ENCODE assay signal across 8 mouse cellular contexts in genomic region chr6:125232045-125232437, GRCm38 (mm10). TPM values are rescaled to one million over a fixed set of nuclear protein-coding genes. Genes with fewer than 3 reads are reported as not detected.
A peak's percentile ranks its signal among the peaks of the same experiment; 100 is the strongest.
DNase-seq lines count a peak whose midpoint lies in the region; ATAC-seq and TF ChIP-seq lines count a peak whose summit lies in the region.

No protein-coding gene starts in this region.

- peak; percentile 7 for ATAC-seq in inflammation-experienced regulatory T-cells, adult 6 months
- no peak for ATAC-seq in midbrain, embryonic 12.5 days (ENCODE audit: low FRiP score, low read depth)

- DNase-seq in kidney, postnatal 10 days: peak; percentile 22
- no peak for DNase-seq in kidney, adult 18-20 months
- DNase-seq in urinary bladder, postnatal 10 days (ENCODE audit: low spot score): no peak
- no peak for DNase-seq in left cerebral cortex, postnatal 4 days
- DNase-seq in layer of hippocampus, postnatal 25 days (ENCODE audit: extremely low spot score in 1 of 2, low spot score in 1 of 2): no peak

- TF ChIP-seq CTCF in cortical plate, adult 2 months (IDR thresholded peaks at IDR 0.05; ENCODE audit: extremely low read depth, insufficient read depth, low read length): no peak

- intact Hi-C loops in left cerebral cortex, postnatal 4 days (cut with DNase I): no loop called here

- TF ChIP-seq POLR2A in cortical plate, adult 2 months (IDR thresholded peaks at IDR 0.05; ENCODE audit: extremely low read depth, insufficient read depth, low read length): no peak

- peak overlapping the region; percentile 79 for H3K4me2 ChIP-seq in midbrain, embryonic 12.5 days (replicated peaks)

- peak overlapping the region; percentile 65 for H3K9ac ChIP-seq in midbrain, embryonic 12.5 days (replicated peaks)

- no peaks in the 10 kb centered on the region for H3K36me3 ChIP-seq in midbrain, embryonic 12.5 days

- 59% methylated on average over 4 of the region's 4 CpGs for WGBS in midbrain, embryonic 12.5 days

- no peaks in the 10 kb centered on the region for H3K9me3 ChIP-seq in midbrain, embryonic 12.5 days

- peak overlapping the region; percentile 57 for H3K4me3 ChIP-seq in cortical plate, adult 2 months (ENCODE audit: insufficient read depth, low read length)
- peak overlapping the region; percentile 43 for H3K4me3 ChIP-seq in midbrain, embryonic 12.5 days

- H3K27ac ChIP-seq in cortical plate, adult 2 months (ENCODE audit: insufficient read depth, low read length): peak overlapping the region; percentile 44; the same call in 1 of the 2 replicates
- H3K27ac ChIP-seq in midbrain, embryonic 12.5 days (replicated peaks): 0 out of 2 replicates have a peak overlapping the region, but pooled peaks have one; percentile 42

- H3K4me1 ChIP-seq in cortical plate, adult 2 months (ENCODE audit: control insufficient read depth, insufficient read depth, low read length): no peaks in the 10 kb centered on the region
- H3K4me1 ChIP-seq in midbrain, embryonic 12.5 days: peaks cover 21% of the 10 kb centered on the region

- H3K27me3 ChIP-seq in midbrain, embryonic 12.5 days: no peaks in the 10 kb centered on the region

RNA-seq across cellular contexts. Expression of gene Tapbpl, which starts 0.4 kb away (rescaled TPM):
- 6.4 and 6.7 TPM in 2 replicates for polyA plus RNA-seq in cortical plate, adult 2 months (2012; rRNA removed)
- 10 to 100 TPM; 79.6 to 89.3 (median 88.6) TPM for polyA plus RNA-seq in inflammation-experienced regulatory T-cells, adult 6 months (2017; shearing (Covaris generic))
- polyA plus RNA-seq in midbrain, embryonic 12.5 days (2016; fragmentation: Nextera tagmentation; extraction: Ambion mirVana): 1.9 and 2.5 TPM in 2 replicates
- 1 to 10 TPM; 1.7 to 1.9 TPM for total RNA-seq in left cerebral cortex, postnatal 4 days (2021)
- total RNA-seq in layer of hippocampus, postnatal 25 days (2021): 1 to 10 TPM; 2.5 to 3.3 TPM

RNA-seq across cellular contexts. Expression of gene Cd27, which starts 4.8 kb away (rescaled TPM):
- 0.06 TPM in 1 of 2 replicates, not detected in the other for polyA plus RNA-seq in cortical plate, adult 2 months (2012; rRNA removed)
- polyA plus RNA-seq in inflammation-experienced regulatory T-cells, adult 6 months (2017; shearing (Covaris generic)): 100 to 1,000 TPM; 258 to 621 (median 560) TPM
- 1.3 and 2.5 TPM in 2 replicates for polyA plus RNA-seq in midbrain, embryonic 12.5 days (2016; fragmentation: Nextera tagmentation; extraction: Ambion mirVana)
- total RNA-seq in left cerebral cortex, postnatal 4 days (2021): not detected
- total RNA-seq in layer of hippocampus, postnatal 25 days (2021): not detected

RNA-seq across cellular contexts. Expression of gene Vamp1, which starts 16.7 kb away (rescaled TPM):
- 169 and 175 TPM in 2 replicates for polyA plus RNA-seq in cortical plate, adult 2 months (2012; rRNA removed)
- polyA plus RNA-seq in inflammation-experienced regulatory T-cells, adult 6 months (2017; shearing (Covaris generic)): 10 to 100 TPM in 2 of 3 experiments, 1 to 10 TPM in 1; 9.8 to 20.8 (median 18.2) TPM
- polyA plus RNA-seq in midbrain, embryonic 12.5 days (2016; fragmentation: Nextera tagmentation; extraction: Ambion mirVana): 4.7 and 5.3 TPM in 2 replicates
- 10 to 100 TPM in 1 of 2 experiments, 1 to 10 TPM in 1; 7.0 to 10.2 TPM for total RNA-seq in left cerebral cortex, postnatal 4 days (2021)
- 10 to 100 TPM; 71.1 to 71.4 TPM for total RNA-seq in layer of hippocampus, postnatal 25 days (2021)

RNA-seq across cellular contexts. Expression of gene Mrpl51, which starts 40.4 kb away (rescaled TPM):
- 51.2 and 52.9 TPM in 2 replicates for polyA plus RNA-seq in cortical plate, adult 2 months (2012; rRNA removed)
- 100 to 1,000 TPM in 1 of 3 experiments, 10 to 100 TPM in 2; 65.3 to 102 (median 74.3) TPM for polyA plus RNA-seq in inflammation-experienced regulatory T-cells, adult 6 months (2017; shearing (Covaris generic))
- polyA plus RNA-seq in midbrain, embryonic 12.5 days (2016; fragmentation: Nextera tagmentation; extraction: Ambion mirVana): 165 and 172 TPM in 2 replicates
- total RNA-seq in left cerebral cortex, postnatal 4 days (2021): 10 to 100 TPM; 67.7 to 72.7 TPM
- total RNA-seq in layer of hippocampus, postnatal 25 days (2021): 10 to 100 TPM; 64.4 to 66.0 TPM

RNA-seq across cellular contexts. Expression of gene Ncapd2, which starts 40.5 kb away (rescaled TPM):
- polyA plus RNA-seq in cortical plate, adult 2 months (2012; rRNA removed): 53.5 and 58.3 TPM in 2 replicates
- polyA plus RNA-seq in inflammation-experienced regulatory T-cells, adult 6 months (2017; shearing (Covaris generic)): 10 to 100 TPM; 25.4 to 88.8 (median 51.2) TPM
- polyA plus RNA-seq in midbrain, embryonic 12.5 days (2016; fragmentation: Nextera tagmentation; extraction: Ambion mirVana): 183 and 192 TPM in 2 replicates
- 10 to 100 TPM; 44.9 to 51.4 TPM for total RNA-seq in left cerebral cortex, postnatal 4 days (2021)
- 10 to 100 TPM; 24.1 to 27.6 TPM for total RNA-seq in layer of hippocampus, postnatal 25 days (2021)

Comparison
In these comparisons a context has a peak if more than half of its experiments do, and no peak if none do; other contexts are left out.
1. RNA of gene Tapbpl, which starts 0.4 kb away (polyA plus RNA-seq): 79.6 to 89.3 TPM in inflammation-experienced regulatory T-cells, adult 6 months; 6.4 to 6.7 TPM in cortical plate, adult 2 months and 1.9 to 2.5 TPM in midbrain, embryonic 12.5 days; every median in the first group is over 10 times any median in the second.
2. RNA of gene Cd27, which starts 4.8 kb away (polyA plus RNA-seq): 258 to 621 TPM in inflammation-experienced regulatory T-cells, adult 6 months; 1.3 to 2.5 TPM in midbrain, embryonic 12.5 days and 0.06 TPM in cortical plate, adult 2 months; every median in the first group is over 10 times any median in the second.